Mouse (Mus musculus) monocyte, adult 2 months (primary cell): ENCODE results near the gene Zfp949.
"Not testable (repeated sequence)": the region's sequence is repeated elsewhere in the genome, so short reads cannot be mapped to it uniquely, and the experiment has no call there.

Experiments
- DNase-seq, 2 experiments: peaks; one replicate each; pipeline ENCODE4 v3.0.0; 2022; ENCODE audit warnings: low spot score in 2 of 2, low read depth in 1 of 2

Zfp949 gene

DNA sequence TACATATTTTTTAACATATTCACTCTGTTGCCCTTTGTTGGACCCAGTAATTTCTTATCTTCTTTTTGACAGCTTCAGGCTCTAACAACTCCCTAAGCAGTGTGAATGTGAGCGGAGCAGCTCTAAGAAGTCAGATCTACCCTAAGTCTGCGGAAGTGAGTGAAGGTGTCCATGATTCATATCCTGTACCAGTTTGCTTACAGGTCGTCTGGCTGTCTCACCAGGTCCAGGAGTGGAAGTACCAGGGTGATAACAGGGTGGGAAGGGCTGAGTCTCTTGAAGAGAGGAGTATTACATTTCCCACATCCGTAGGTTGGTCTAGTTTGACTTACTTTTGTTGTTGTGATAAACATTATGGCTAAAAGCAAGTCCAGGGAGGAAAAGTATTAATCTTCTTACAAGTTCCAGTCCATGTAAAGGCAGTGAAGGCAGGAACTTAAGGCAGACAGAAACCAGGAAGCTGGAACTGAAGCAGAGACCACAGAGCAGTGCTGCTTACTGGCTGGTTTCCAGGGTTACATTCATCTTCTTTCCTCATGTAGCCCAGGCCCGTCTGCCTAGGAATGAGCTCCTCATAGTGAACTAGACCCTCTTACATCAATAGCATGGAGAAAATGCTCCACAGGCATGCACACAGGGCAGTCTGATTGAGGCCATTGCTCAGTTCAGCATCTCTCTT lies 8.1 kb upstream of the Zfp949 start:
- no peak for DNase-seq

DNA sequence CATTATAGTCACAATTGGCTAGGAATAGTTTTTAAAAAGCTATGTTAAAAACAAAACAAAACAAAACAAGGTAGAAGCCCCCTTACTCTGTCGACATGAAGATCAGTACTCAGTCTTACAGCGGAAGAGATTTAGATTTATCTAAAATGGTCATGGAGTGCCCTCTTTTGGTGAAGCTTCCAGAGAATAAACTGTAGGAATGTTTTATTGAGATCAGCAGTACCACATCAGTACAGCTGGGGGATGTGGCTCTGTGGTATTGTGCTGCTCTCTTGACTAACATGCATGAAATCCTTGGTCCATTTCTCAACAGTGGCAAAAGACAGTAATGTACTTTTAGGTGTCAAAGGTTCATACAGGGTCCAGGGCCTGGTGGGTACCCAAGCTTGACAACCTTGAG lies 5.0 kb upstream of the Zfp949 start:
- no peak for DNase-seq

DNA sequence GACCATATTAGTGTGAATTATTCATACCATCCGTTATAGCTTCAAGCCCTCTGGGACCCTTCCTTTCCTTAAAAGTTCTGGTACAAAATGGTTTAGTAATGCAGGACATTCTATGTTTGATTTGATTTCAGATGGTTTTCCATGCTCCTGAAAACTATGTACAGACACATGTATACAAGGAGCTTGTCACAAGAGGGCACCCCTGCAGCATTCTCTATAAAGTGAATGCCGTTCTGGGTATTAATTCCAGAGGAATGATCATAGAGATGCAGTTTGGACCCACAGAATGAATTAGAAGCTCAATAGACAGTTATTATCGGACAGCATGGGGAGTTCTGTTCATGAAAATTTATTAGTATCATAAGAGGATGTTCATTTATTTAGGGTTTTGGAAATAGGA lies 2.3 kb upstream of the Zfp949 start:
- no peak for DNase-seq

DNA sequence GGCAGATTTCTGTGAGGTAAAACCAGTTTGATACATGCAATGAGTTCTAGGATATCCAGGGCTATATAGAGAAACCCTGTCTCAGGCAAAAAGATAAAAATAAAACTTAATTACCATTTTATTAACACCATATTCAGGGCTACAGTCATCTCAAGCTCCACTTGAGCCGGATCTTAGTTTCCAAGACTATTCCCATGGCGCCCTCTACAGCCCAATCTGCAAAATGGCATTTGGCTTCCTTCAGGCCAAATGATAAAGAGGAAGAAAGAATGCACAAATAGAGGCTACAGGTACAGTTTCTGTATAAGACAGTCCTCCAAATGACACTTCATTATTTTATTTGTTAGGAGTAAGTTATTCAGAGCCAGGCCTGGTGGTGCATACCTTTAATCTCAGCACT lies 1.7 kb upstream of the Zfp949 start:
- no peak for DNase-seq

DNA sequence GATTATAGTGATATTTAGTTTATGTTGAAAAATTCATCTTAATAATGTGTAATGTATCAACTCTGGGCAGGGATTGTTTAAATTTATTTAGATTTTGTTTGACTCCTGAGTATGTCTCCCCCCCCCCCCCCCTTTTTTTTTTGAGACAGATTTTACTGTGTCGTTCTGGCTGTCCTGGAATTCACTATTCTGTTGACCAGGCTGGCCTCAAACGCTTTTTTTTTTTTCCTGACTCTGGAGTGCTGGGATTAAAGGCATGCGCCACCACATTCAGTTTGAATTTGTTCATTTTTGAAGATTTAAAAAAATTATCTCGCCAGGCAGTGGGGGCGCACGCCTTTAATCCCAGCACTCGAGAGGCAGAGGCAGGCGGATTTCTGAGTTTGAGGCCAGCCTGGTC lies 1.2 kb upstream of the Zfp949 start:
- DNase-seq: no peak

DNA sequence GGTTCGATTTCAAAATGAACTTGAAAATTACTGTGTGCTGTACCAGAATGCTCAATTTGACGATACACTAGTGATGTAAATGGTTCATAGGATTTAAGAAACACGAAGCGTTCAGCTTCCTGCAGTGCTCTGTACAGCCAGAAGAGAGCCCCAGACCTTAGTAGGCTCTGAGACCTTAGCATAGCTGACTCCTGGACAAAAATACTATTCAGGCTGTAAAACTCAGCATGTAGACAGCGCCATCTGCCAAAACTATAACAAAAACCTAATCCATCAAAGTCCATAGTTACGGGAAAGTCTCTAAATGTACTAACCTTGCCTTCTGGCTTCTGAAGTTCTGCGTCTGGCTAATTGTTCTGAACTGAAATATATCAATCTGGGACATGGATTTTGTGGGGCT lies 550 bp upstream of the Zfp949 start:
- DNase-seq: no peak

DNA sequence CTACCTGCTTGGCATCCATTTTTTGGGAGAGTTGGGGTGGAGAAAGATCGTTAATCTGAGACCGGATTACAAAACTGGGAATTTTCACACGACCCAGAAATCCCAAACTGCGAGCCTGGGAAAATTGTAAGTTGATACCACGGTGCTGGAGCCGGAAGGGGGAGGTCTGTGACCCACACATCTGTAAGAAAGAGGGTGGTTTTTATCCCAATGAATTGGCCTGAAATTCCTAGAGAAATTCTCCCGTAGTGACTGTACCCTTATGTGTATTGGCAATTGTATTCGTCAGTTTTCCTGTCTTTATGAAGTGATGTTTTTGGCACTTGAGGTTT lies 760 bp downstream of the Zfp949 start:
- DNase-seq: no peak

DNA sequence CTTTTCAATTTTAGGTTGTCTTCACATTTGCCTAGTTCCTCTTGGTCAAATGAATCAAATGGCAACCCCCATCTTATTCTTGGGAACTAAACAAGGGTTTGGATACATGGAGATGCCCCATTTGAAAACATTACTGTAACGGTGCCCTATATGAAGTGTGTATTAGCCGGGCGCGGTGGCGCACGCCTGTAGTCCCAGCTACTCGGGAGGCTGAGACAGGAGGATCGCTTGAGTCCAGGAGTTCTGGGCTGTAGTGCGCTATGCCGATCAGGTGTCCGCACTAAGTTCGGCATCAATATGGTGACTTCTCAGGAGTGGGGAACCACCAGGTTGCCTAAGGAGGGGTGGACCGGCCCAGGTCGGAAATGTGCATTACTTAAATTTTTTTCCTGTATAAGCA lies 5.3 kb downstream of the Zfp949 start:
- DNase-seq: no peak

DNA sequence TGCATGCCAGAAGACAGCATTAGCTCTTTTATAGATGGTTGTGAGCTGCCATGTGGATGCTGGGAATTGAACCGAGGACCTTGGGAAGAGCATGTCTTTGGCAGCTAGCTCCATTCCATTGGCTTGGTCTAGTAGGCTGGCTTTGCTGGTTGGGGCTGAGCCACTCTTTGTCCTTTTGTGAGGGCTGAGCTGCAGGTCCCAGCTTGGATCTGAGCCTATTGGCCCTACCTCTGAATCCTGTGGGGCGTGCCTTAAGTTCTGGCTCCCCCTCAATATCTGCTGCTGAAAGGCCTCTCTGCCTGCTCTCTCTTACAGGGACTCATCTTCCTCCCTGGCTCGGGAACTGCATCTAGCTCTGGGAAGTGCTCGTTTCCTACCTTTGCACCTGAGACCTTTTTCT lies 10.3 kb downstream of the Zfp949 start:
- no peak for DNase-seq

DNA sequence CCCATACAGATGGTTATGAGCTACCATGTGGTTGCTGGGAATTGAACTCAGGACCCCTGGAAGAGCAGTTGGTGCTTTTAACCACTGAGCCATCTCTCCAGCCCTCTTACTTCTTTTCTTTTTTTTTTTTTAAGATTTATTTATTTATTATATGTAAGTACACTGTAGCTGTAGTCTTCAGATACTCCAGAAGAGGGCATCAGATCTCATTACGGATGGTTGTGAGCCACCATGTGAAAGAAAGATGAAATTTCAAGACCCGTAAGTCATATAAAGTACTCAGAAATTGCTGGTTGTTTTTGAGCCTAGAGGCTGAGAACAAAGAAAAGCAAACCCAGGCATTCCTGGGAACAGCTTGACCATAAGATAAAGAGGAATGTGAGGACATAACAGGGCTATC lies 13.7 kb downstream of the Zfp949 start:
- not testable (repeated sequence) for DNase-seq

DNA sequence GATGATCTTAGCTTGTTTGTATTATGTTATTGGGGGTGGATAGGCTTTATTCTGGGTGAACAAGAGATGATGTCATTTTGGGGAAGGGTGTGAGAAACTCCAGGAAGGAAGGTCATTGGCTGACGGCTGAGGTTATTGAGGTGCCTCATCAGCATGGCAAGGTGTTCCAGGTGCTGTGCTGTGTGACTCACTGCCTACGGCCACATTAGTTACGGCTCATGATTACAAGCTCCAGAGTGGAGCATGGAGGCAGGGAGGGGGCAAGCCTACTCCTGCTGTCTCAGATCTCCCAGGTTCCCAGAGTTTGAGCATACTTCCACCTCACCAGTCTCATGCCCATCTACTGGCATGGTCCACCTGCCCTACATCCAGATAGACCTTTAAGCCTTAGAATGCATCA lies 22.7 kb downstream of the Zfp949 start:
- not testable (repeated sequence) for DNase-seq

DNA sequence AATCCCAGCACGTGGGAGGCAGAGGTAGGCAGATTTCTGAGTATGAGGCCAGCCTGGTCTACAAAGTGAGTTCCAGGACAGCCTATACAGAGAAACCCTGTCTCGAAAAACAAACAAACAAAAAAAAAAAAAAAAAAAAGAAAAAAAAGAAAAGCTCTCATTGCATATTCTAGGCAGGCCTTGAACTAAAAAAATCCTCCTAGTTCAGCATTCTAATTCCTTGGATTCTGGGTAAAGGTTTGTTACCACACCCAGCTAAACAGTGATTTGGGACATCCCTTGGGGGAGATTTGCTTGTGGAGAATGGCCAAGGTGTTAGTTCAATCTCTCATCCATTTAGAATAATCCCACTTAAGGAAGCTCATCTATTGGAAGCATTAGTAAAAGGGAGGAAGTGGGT lies 32.8 kb downstream of the Zfp949 start, which contains the start of gene Trim43a:
TSS of gene Trim43a (plus strand) at position 301 of the 400 bp plus-strand sequence.
- DNase-seq: not testable (repeated sequence)

DNA sequence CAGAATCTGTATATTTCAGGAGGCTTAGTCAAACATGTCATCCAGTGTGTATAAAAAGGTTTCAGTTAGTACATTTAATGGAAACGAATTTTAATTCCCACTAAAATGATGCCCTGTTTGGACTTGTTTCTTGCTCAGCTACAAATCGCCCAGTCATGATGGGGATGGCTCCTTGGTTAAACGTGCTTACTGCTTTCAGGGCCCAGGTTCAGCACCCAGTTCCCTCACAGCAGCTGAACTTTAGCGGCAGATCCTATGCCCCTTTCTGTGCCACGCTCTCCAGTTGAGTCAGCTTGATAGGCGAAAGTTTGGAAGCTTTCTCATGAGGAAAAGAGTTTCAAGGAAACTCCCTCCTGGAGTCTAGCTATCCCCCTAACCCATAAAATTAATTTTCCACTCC lies 45.9 kb downstream of the Zfp949 start:
- DNase-seq: not testable (repeated sequence)

DNA sequence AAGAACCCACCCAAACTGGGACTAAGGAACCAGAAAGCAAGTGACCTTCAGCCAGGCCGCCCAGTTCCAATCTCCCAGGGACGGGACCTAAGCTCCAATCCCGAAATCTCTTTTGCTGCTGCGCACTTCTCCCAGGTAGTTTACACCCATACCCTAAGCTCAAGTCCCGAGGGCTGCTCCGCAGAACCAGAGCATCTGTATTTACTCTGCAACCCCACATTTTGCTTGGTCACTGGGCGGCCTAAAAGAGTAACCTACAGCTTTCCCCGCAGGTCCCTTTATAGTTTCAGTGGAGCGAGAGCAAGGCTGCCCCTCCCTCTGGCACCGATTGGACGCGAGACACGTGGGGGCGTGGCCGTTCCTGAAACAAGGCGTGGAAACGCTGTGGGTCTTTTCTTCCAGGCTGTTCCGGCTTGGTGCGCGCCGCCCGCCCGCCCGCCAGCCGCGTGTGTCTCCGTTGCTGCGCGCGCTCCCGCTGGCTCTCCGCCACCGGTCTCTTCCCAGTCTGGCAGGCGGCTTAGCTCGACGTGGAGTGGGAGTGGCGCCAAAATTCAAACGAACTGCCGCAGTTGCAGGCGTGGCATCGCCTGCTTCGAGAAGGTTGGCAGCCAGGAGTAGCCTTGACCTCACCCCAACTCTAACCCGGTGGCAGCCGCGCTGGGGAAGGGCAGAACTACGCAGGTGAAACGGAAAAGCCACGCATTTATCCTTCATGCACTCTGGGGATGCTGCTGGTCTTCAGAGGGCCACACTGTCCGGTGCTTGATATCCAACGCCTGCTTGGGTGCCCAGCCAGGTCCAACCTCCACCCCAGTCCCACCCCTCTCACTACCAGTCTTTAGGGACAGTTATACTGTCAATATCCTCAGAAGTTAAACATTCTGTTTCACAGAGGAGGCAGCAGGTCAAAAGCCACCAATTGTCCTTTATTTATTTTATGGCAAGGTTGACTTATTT lies 51.7 kb downstream of the Zfp949 start:
- DNase-seq: peak; percentile 92 to 93
